Mouse (Mus musculus): Measurements from ENCODE around the gene Krcc1.

GRCm38 (mm10) chr6:71273715-71274114 lies 2.2 kb downstream of the Krcc1 start:
- no peak for TF ChIP-seq CTCF (IDR thresholded peaks at IDR 0.05)
- no peak for TF ChIP-seq EP300 (IDR thresholded peaks at IDR 0.05)

All from lung, postnatal 0 days (tissue).